ENCODE assay signal across 8 mouse cellular contexts in the genomic region with DNA sequence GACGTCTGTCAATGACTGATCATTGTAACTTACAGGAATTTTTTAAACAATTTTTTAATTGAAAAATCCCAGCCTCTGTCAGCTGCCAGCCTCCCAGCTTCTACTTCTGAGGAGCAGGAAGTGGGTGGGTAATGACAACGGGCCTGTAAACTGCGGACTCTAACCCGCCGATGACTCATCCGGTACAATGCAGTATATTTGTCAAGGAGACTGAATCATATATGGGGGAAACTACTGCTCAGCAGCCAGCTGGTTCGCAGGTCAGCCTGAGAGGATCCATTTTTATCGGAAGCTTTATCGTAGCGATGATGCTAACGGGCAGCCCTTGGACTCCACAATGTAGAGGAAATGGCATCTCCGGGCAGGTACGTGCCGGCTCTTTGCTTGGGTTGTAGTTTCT. TPM values are rescaled to one million over a fixed set of nuclear protein-coding genes. Genes with fewer than 3 reads are reported as not detected.
DNase-seq lines count a peak whose midpoint lies in the region; ATAC-seq and TF ChIP-seq lines count a peak whose summit lies in the region.

No protein-coding gene starts in this region.

- no peaks in the 10 kb centered on the region for H3K4me1 ChIP-seq in forebrain, postnatal 0 days (ENCODE audit: insufficient read depth)
- peaks cover 12% of the 10 kb centered on the region for H3K4me1 ChIP-seq in forebrain, embryonic 12.5 days
- peaks cover 29% of the 10 kb centered on the region for H3K4me1 ChIP-seq in thymus, adult 2 months (replicated peaks; ENCODE audit: control insufficient read depth, insufficient read depth, low read length)
- H3K4me1 ChIP-seq in intestine, embryonic 14.5 days (replicated peaks; ENCODE audit: control insufficient read depth, insufficient read depth, low read length), result peaks cover 36% of the 10 kb centered on the region

- H3K4me3 ChIP-seq in forebrain, postnatal 0 days (ENCODE audit: low read depth, low read length), result no peak overlapping the region
- no peak overlapping the region for H3K4me3 ChIP-seq in forebrain, embryonic 12.5 days (replicated peaks)
- H3K4me3 ChIP-seq in thymus, adult 2 months (ENCODE audit: control insufficient read depth, insufficient read depth, low read length), result peak overlapping the region; percentile 19
- H3K4me3 ChIP-seq in intestine, embryonic 14.5 days (ENCODE audit: low read depth, low read length), result no peak overlapping the region

- no peaks in the 10 kb centered on the region for H3K36me3 ChIP-seq in forebrain, postnatal 0 days (ENCODE audit: insufficient read depth)
- H3K36me3 ChIP-seq in forebrain, embryonic 12.5 days (replicated peaks), result no peaks in the 10 kb centered on the region
- H3K36me3 ChIP-seq in thymus, adult 2 months (ENCODE audit: control insufficient read depth, insufficient read depth, low read length), result no peaks in the 10 kb centered on the region
- no peaks in the 10 kb centered on the region for H3K36me3 ChIP-seq in intestine, embryonic 14.5 days (ENCODE audit: control insufficient read depth, insufficient read depth, low read length)

- 80% methylated on average over 14 of the region's 14 CpGs for WGBS in forebrain, postnatal 0 days
- WGBS in forebrain, embryonic 12.5 days, result 89% methylated on average over 14 of the region's 14 CpGs
- 17% methylated on average over 14 of the region's 14 CpGs for WGBS in thymus, adult 2 months
- WGBS in intestine, embryonic 14.5 days, result 17% methylated on average over 14 of the region's 14 CpGs

- ATAC-seq in forebrain, postnatal 0 days, result no peak
- no peak for ATAC-seq in forebrain, embryonic 12.5 days (ENCODE audit: low FRiP score)
- ATAC-seq in intestine, embryonic 14.5 days (replicated peaks; ENCODE audit: low FRiP score, low TSS enrichment, low read depth), result peak; percentile 89
- ATAC-seq in megakaryocyte, adult 5-6 weeks (ENCODE audit: poor library complexity, severe bottlenecking), result peak; percentile 90

- H3K27me3 ChIP-seq in forebrain, postnatal 0 days (ENCODE audit: insufficient read depth, low read length), result no peaks in the 10 kb centered on the region
- no peaks in the 10 kb centered on the region for H3K27me3 ChIP-seq in forebrain, embryonic 12.5 days
- no peaks in the 10 kb centered on the region for H3K27me3 ChIP-seq in thymus, adult 2 months (ENCODE audit: control insufficient read depth, insufficient read depth, low read length)
- no peaks in the 10 kb centered on the region for H3K27me3 ChIP-seq in intestine, embryonic 14.5 days (replicated peaks; ENCODE audit: control insufficient read depth, insufficient read depth, low read length)

- H3K4me2 ChIP-seq in forebrain, postnatal 0 days (ENCODE audit: low read depth), result no peak overlapping the region
- H3K4me2 ChIP-seq in forebrain, embryonic 12.5 days, result no peak overlapping the region
- H3K4me2 ChIP-seq in intestine, embryonic 14.5 days (ENCODE audit: low read length), result peak overlapping the region; percentile 44

- no peak for TF ChIP-seq CTCF in forebrain, postnatal 0 days (IDR thresholded peaks at IDR 0.05; ENCODE audit: low read depth)
- no peak for TF ChIP-seq CTCF in thymus, adult 2 months (IDR thresholded peaks at IDR 0.05; ENCODE audit: borderline replicate concordance, control insufficient read depth, extremely low read depth, insufficient read depth, low read length, poor library complexity)

- no peak for DNase-seq in forebrain, postnatal 0 days
- peak; percentile 40 for DNase-seq in thymus, adult 2 months
- DNase-seq in thymus, adult 18-20 months, result no peak
- peak; percentile 73 for DNase-seq in intestine, embryonic 14.5 days (ENCODE audit: low spot score)
- DNase-seq in urinary bladder, postnatal 25 days (ENCODE audit: low spot score), result no peak
- no peak for DNase-seq in gastrocnemius, postnatal 14 days

- 0 out of 2 replicates have a peak overlapping the region, but pooled peaks have one; percentile 9 for H3K27ac ChIP-seq in forebrain, postnatal 0 days (ENCODE audit: low read depth, low read length)
- no peak overlapping the region for H3K27ac ChIP-seq in forebrain, embryonic 12.5 days
- peak overlapping the region; percentile 27; the same call in 1 of the 2 replicates for H3K27ac ChIP-seq in thymus, adult 2 months (ENCODE audit: control insufficient read depth, insufficient read depth, low read length)
- H3K27ac ChIP-seq in intestine, embryonic 14.5 days (ENCODE audit: low read depth), result peak overlapping the region; percentile 76

- intact Hi-C loops in gastrocnemius, postnatal 14 days (cut with DNase I; ENCODE audit: low total_unique reads), result no loop called here

- no peak overlapping the region for H3K9ac ChIP-seq in forebrain, postnatal 0 days
- H3K9ac ChIP-seq in forebrain, embryonic 12.5 days, result no peak overlapping the region
- no peak overlapping the region for H3K9ac ChIP-seq in intestine, embryonic 14.5 days (ENCODE audit: low read length)

- H3K9me3 ChIP-seq in forebrain, postnatal 0 days (ENCODE audit: low read length), result no peaks in the 10 kb centered on the region
- no peaks in the 10 kb centered on the region for H3K9me3 ChIP-seq in forebrain, embryonic 12.5 days
- no peaks in the 10 kb centered on the region for H3K9me3 ChIP-seq in intestine, embryonic 14.5 days (ENCODE audit: control insufficient read depth, low read length)

- no peak for TF ChIP-seq POLR2A in thymus, adult 2 months (IDR thresholded peaks at IDR 0.05; ENCODE audit: control insufficient read depth, extremely low read depth, insufficient read depth, low read length, poor library complexity)

RNA-seq across cellular contexts. Expression of a gene that starts 55.2 kb away (rescaled TPM):
- 12.0 and 15.5 TPM in 2 replicates for total RNA-seq in forebrain, postnatal 0 days (2014; rRNA removed)
- 6.7 and 9.1 TPM in 2 replicates for polyA plus RNA-seq in forebrain, postnatal 0 days (2015; fragmentation: Nextera tagmentation; extraction: Ambion mirVana)
- 8.1 and 8.4 TPM in 2 replicates for polyA plus RNA-seq in forebrain, embryonic 12.5 days (2016; fragmentation: Nextera tagmentation; extraction: Ambion mirVana)
- 25.4 and 34.0 TPM in 2 replicates for polyA plus RNA-seq in thymus, adult 2 months (2012; rRNA removed)
- 7.2 and 8.4 TPM in 2 replicates for polyA plus RNA-seq in intestine, embryonic 14.5 days (2014; fragmentation: Nextera tagmentation; extraction: Ambion mirVana)
- total RNA-seq in megakaryocyte, adult 5-6 weeks (2015), result 7.0 and 7.6 TPM in 2 replicates
- 2.3 and 2.4 TPM in 2 replicates for total RNA-seq in megakaryocyte, adult 5-6 weeks (2017)
- 10 to 100 TPM; 12.3 to 14.3 TPM for total RNA-seq in gastrocnemius, postnatal 14 days (2021)

Comparison
In these comparisons a context has a peak if more than half of its experiments do, and no peak if none do; other contexts are left out.
1. DNase-seq: peak in thymus, adult 2 months (single experiment) and intestine, embryonic 14.5 days (single experiment); none in forebrain, postnatal 0 days (single experiment), thymus, adult 18-20 months (0 of 2), urinary bladder, postnatal 25 days (single experiment) and gastrocnemius, postnatal 14 days (single experiment).
2. ATAC-seq: peak in intestine, embryonic 14.5 days (single experiment) and megakaryocyte, adult 5-6 weeks (single experiment); none in forebrain, postnatal 0 days (single experiment) and forebrain, embryonic 12.5 days (single experiment).